Mouse (Mus musculus): ENCODE results near the gene Sectm1b. TPM values are rescaled to one million over a fixed set of nuclear protein-coding genes. Genes with fewer than 3 reads are reported as not detected.
"Not testable (repeated sequence)": the region's sequence is repeated elsewhere in the genome, so short reads cannot be mapped to it uniquely, and the experiment has no call there.

The Sectm1b gene
- polyA plus RNA-seq, 1 experiment from 2014 or later: not detected

GRCm38 (mm10) chr11:121090943-121091342 is 27.6 kb upstream of the Sectm1b start:
- Histone ChIP-seq H3K27me3 (no peaks in the 10 kb centered on the region), H3K36me3 (no peaks in the 10 kb centered on the region), H3K27ac (no peak overlapping the region), H3K9me3 (no peaks in the 10 kb centered on the region), H3K9ac (no peak overlapping the region), H3K4me1 (peaks cover 11% of the 10 kb centered on the region; the same call in 1 of the 2 replicates), H3K4me3 (no peak overlapping the region), H3K4me2 (no peak overlapping the region)
- 47% methylated on average over 4 of the region's 4 CpGs for WGBS
- no peak for ATAC-seq (ENCODE audit: borderline replicate concordance, extremely low read depth, low FRiP score, low TSS enrichment)

DNA sequence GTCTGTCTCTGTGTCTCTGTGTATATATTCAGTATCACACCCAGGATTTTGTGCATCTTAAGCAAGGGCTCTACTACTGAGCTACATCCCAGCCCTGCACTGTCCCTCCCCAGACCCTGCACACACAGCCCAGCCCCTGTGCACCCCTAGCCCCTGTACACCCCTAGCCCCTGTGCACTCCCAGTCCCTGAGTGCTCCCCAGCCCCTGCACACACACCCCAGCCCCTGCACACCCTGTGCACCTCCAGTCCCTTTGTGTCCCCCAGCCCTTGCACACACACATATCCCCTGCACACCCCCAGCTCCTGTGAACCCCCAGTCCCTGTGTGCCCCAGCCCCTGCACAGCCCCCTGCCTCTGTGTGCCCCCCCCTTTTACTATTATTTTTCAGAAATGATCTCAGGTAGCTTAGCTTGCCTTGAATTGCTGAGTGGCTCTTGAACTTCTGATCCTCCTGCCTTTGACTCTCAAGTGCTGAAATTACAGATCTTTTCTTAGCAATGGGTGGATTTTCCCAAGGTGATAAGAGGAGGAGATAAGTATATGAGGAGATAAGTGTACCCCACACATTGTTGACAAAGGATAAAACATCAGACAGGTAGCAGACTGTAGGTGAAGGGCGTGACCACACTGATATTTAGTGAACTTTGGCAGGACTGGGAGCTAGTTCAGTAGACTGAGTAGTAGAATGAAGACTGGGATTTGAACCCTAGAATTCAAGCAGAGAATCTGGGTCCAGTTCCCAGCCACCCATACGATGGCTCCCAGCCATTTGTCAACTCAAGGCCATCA is 26.6 kb upstream of the Sectm1b start:
- H3K9me3 ChIP-seq: no peaks in the 10 kb centered on the region
- ATAC-seq (ENCODE audit: borderline replicate concordance, extremely low read depth, low FRiP score, low TSS enrichment): 0 out of 2 replicates have a peak, but pooled peaks have one; percentile 19
- WGBS: 49% methylated on average over 2 of the region's 2 CpGs

GRCm38 (mm10) chr11:121088997-121089396 is 25.6 kb upstream of the Sectm1b start:
- Histone ChIP-seq H3K27ac (no peak overlapping the region), H3K27me3 (no peaks in the 10 kb centered on the region), H3K9me3 (no peaks in the 10 kb centered on the region), H3K4me3 (no peak overlapping the region), H3K9ac (no peak overlapping the region), H3K4me1 (peaks cover 6% of the 10 kb centered on the region; the same call in 1 of the 2 replicates), H3K36me3 (no peaks in the 10 kb centered on the region), H3K4me2 (no peak overlapping the region)
- peak; percentile 19; the same call in 1 of the 2 replicates for ATAC-seq (ENCODE audit: borderline replicate concordance, extremely low read depth, low FRiP score, low TSS enrichment)
- 39% methylated on average over 6 of the region's 6 CpGs for WGBS

More for the DNA sequence above, 26.6 kb upstream of the Sectm1b start:
- no peak overlapping the region for H3K27ac ChIP-seq
- H3K4me1 ChIP-seq: peaks cover 10% of the 10 kb centered on the region; the same call in 1 of the 2 replicates
- no peak overlapping the region for H3K4me2 ChIP-seq
- H3K27me3 ChIP-seq: no peaks in the 10 kb centered on the region
- no peak overlapping the region for H3K9ac ChIP-seq
- H3K36me3 ChIP-seq: no peaks in the 10 kb centered on the region
- no peak overlapping the region for H3K4me3 ChIP-seq

DNA sequence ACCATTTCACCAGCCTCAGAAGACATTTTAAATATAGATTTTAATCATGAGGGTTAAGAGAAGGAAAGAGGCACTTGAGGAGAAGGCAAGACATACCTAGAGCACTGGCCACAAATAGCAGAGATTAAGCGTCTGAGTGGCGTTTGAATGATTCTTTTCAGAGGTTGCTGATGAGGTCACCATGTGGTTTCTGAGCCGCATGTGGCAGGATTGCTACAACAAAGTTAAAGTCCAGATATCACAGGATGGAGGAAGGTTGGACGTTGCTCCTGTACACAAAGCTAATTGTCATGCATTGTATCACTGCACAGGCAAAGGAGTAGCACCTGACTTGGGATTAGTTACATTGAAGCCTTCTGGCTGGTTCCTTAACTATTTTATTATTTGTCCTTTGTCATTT is 22.9 kb upstream of the Sectm1b start:
- no peak overlapping the region for H3K4me2 ChIP-seq
- no peak for ATAC-seq (ENCODE audit: borderline replicate concordance, extremely low read depth, low FRiP score, low TSS enrichment)
- no peak overlapping the region for H3K4me3 ChIP-seq
- H3K36me3 ChIP-seq: no peaks in the 10 kb centered on the region
- no peak overlapping the region for H3K9ac ChIP-seq
- no peaks in the 10 kb centered on the region for H3K9me3 ChIP-seq
- H3K4me1 ChIP-seq: peaks cover 6% of the 10 kb centered on the region; the same call in 1 of the 2 replicates
- 42% methylated on average over 4 of the region's 4 CpGs for WGBS
- H3K27me3 ChIP-seq: no peaks in the 10 kb centered on the region
- H3K27ac ChIP-seq: no peak overlapping the region

GRCm38 (mm10) chr11:121085181-121085580 is 21.8 kb upstream of the Sectm1b start:
- Histone ChIP-seq H3K4me2 (no peak overlapping the region), H3K9ac (no peak overlapping the region), H3K4me3 (no peak overlapping the region), H3K27me3 (no peaks in the 10 kb centered on the region), H3K27ac (no peak overlapping the region), H3K36me3 (no peaks in the 10 kb centered on the region), H3K4me1 (no peaks in the 10 kb centered on the region; the same call in 1 of the 2 replicates), H3K9me3 (no peaks in the 10 kb centered on the region)
- no peak for ATAC-seq (ENCODE audit: borderline replicate concordance, extremely low read depth, low FRiP score, low TSS enrichment)
- 49% methylated on average over 5 of the region's 5 CpGs for WGBS

GRCm38 (mm10) chr11:121082857-121083500 is 19.6 kb upstream of the Sectm1b start:
- Histone ChIP-seq H3K27me3 (no peaks in the 10 kb centered on the region), H3K4me2 (no peak overlapping the region), H3K4me1 (no peaks in the 10 kb centered on the region; the same call in 1 of the 2 replicates), H3K27ac (no peak overlapping the region), H3K9ac (no peak overlapping the region), H3K36me3 (no peaks in the 10 kb centered on the region), H3K9me3 (no peaks in the 10 kb centered on the region), H3K4me3 (no peak overlapping the region)
- ATAC-seq (ENCODE audit: borderline replicate concordance, extremely low read depth, low FRiP score, low TSS enrichment): no peak
- WGBS: 54% methylated on average over 6 of the region's 6 CpGs

- Histone ChIP-seq H3K4me2 (no peak overlapping the region), H3K9ac (no peak overlapping the region), H3K36me3 (no peaks in the 10 kb centered on the region), H3K27me3 (no peaks in the 10 kb centered on the region), H3K4me1 (no peaks in the 10 kb centered on the region; the same call in 1 of the 2 replicates), H3K9me3 (no peaks in the 10 kb centered on the region), H3K27ac (no peak overlapping the region), H3K4me3 (no peak overlapping the region)
- 83% methylated on average over 3 of the region's 3 CpGs for WGBS
- ATAC-seq (ENCODE audit: borderline replicate concordance, extremely low read depth, low FRiP score, low TSS enrichment): no peak
Observed at GRCm38 (mm10) chr11:121082250-121082649, 18.9 kb upstream of the Sectm1b start.

DNA sequence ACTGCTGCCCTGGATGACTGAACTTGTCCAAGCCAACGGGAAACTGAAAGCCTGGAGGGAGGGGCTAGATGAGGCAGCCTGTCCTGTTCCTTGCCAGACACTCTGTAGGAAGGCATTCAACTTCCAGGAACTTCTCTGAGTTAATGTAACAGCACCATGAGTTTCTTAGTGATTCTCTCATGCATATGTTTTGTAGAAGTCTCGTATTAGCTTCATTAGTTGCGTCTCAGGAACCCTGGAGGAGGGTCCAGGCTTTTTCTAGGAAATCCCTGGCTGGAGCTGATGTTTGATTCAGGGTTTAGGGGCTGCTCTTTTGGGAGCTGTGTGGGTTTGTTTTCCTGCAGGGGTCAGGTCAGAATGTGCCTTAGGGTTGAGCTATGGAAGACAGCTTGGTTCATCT is 17.8 kb upstream of the Sectm1b start, which contains the start of gene Sectm1a:
Sectm1a (minus strand) TSS at position 101 of the 400 bp plus-strand sequence.
- Histone ChIP-seq H3K4me1 (no peaks in the 10 kb centered on the region; the same call in 1 of the 2 replicates), H3K9me3 (no peaks in the 10 kb centered on the region), H3K36me3 (no peaks in the 10 kb centered on the region), H3K4me2 (no peak within 1 kb of the TSS), H3K27me3 (no peaks in the 10 kb centered on the region), H3K9ac (no peak within 1 kb of the TSS), H3K27ac (no peak within 1 kb of the TSS), H3K4me3 (no peak within 1 kb of the TSS)
- no peak for ATAC-seq (ENCODE audit: borderline replicate concordance, extremely low read depth, low FRiP score, low TSS enrichment)
- 59% methylated on average over 3 of the region's 3 CpGs for WGBS

- no peak for ATAC-seq (ENCODE audit: borderline replicate concordance, extremely low read depth, low FRiP score, low TSS enrichment)
- Histone ChIP-seq H3K4me3 (no peak overlapping the region), H3K9ac (no peak overlapping the region), H3K9me3 (no peaks in the 10 kb centered on the region), H3K4me2 (no peak overlapping the region), H3K36me3 (no peaks in the 10 kb centered on the region), H3K4me1 (no peaks in the 10 kb centered on the region), H3K27ac (no peak overlapping the region), H3K27me3 (no peaks in the 10 kb centered on the region)
- 88% methylated on average over 8 of the region's 8 CpGs for WGBS
Observed at GRCm38 (mm10) chr11:121080330-121080729, 17.0 kb upstream of the Sectm1b start.

GRCm38 (mm10) chr11:121075655-121076054 is 12.3 kb upstream of the Sectm1b start:
- H3K27me3 ChIP-seq: no peaks in the 10 kb centered on the region
- H3K27ac ChIP-seq: no peak overlapping the region
- 75% methylated on average over 5 of the region's 5 CpGs for WGBS
- H3K36me3 ChIP-seq: no peaks in the 10 kb centered on the region
- no peak overlapping the region for H3K4me2 ChIP-seq
- ATAC-seq (ENCODE audit: borderline replicate concordance, extremely low read depth, low FRiP score, low TSS enrichment): no peak
- H3K9me3 ChIP-seq: no peaks in the 10 kb centered on the region
- H3K4me1 ChIP-seq: no peaks in the 10 kb centered on the region
- H3K4me3 ChIP-seq: no peak overlapping the region
- H3K9ac ChIP-seq: no peak overlapping the region

DNA sequence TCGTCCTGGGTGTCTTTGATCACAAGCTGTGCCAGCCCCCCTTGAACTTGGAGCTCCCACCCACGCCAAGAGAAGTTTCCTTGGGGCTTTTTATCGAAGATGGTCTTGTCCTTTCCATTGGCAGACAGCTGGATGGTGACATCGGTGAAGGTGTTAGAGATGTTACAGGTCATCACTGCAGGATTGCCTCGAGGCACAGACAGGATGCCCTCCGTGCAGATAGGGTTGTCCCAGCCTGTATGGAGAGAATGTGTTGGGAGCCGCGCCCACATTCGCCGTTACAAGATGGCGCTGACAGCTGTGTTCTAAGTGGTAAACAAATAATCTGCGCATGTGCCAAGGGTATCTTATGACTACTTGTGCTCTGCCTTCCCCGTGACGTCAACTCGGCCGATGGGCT is 6.3 kb upstream of the Sectm1b start:
- H3K4me1 ChIP-seq; H3K9ac ChIP-seq; H3K4me2 ChIP-seq; H3K9me3 ChIP-seq; H3K4me3 ChIP-seq; H3K27ac ChIP-seq; H3K36me3 ChIP-seq; ATAC-seq (ENCODE audit: borderline replicate concordance, extremely low read depth, low FRiP score, low TSS enrichment); H3K27me3 ChIP-seq: not testable (repeated sequence)
- 85% methylated on average over 12 of the region's 16 CpGs for WGBS

- no peaks in the 10 kb centered on the region for H3K4me1 ChIP-seq
- no peak for ATAC-seq (ENCODE audit: borderline replicate concordance, extremely low read depth, low FRiP score, low TSS enrichment)
- no peak overlapping the region for H3K4me3 ChIP-seq
- no peaks in the 10 kb centered on the region for H3K9me3 ChIP-seq
- WGBS: 89% methylated on average over 2 of the region's 2 CpGs
- H3K27ac ChIP-seq: no peak overlapping the region
- no peaks in the 10 kb centered on the region for H3K27me3 ChIP-seq
- no peaks in the 10 kb centered on the region for H3K36me3 ChIP-seq
- H3K9ac ChIP-seq: no peak overlapping the region
- no peak overlapping the region for H3K4me2 ChIP-seq
Observed at GRCm38 (mm10) chr11:121067895-121068294, 4.5 kb upstream of the Sectm1b start.
